Mouse (Mus musculus) CD4-positive, CD25-positive, alpha-beta regulatory T cell, adult 2 months (primary cell): Measurements from ENCODE around the gene Prss22.
"Not testable (repeated sequence)": the region's sequence is repeated elsewhere in the genome, so short reads cannot be mapped to it uniquely, and the experiment has no call there.

Source experiments
- DNase-seq: peaks from one replicate; pipeline ENCODE4 v3.0.0-alpha.2; 2012; ENCODE audit warnings: low read depth, low spot score

Prss22 gene

GRCm38 (mm10) chr17:23947486-23947885 is 50.4 kb downstream of the Prss22 start:
- not testable (repeated sequence) for DNase-seq
